Mouse (Mus musculus): ENCODE results near the gene Rsrc2.

- TF ChIP-seq CTCF (IDR thresholded peaks at IDR 0.05) (no peak), POLR2A (IDR thresholded peaks at IDR 0.05; ENCODE audit: insufficient read depth, low read depth, low read length) (no peak)
Measured at GRCm38 (mm10) chr5:123683377-123684220, 65.6 kb downstream of the Rsrc2 start.

All from heart, adult 2 months (tissue).